Mouse (Mus musculus) E14TG2a.4 (cell line): ENCODE data around the gene Hexim2.

Source experiments
- CTCF ChIP-seq: conservative IDR thresholded peaks from 2 replicates; pipeline ENCODE4 v1.5.1; 2014; ENCODE audit warnings: low read length
- POU5F1 ChIP-seq: IDR thresholded peaks from 2 replicates; pipeline ENCODE4 v1.6.1; 2014; ENCODE audit warnings: low read length, borderline replicate concordance

DNA sequence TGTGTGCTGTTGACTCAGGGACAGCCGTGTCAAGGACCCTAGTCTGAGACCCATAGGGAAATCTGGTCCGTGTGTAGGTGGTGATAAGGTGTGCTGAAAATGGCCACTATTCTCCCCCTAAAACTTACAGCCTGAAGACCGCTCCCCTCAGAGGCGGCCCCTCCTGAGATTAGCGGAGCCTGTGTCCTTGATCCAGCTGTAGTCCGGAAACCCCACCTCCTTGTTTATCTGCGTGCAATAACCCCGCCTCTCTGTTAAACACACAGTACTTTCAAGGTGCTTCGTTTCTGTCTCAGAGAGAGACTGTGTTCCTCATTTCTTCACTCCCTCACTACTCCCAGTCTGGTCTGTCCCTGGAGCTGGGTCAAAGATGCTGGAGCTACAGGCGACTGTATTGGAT, 32.2 kb downstream of the Hexim2 start:
- TF ChIP-seq CTCF, result no peak
- TF ChIP-seq POU5F1, result no peak
